Mouse (Mus musculus) stomach, embryonic 16.5 days (tissue): Measurements from ENCODE around the gene Gm16253. TPM values are rescaled to one million over a fixed set of nuclear protein-coding genes. Genes with fewer than 3 reads are reported as not detected.
A peak's percentile ranks its signal among the peaks of the same experiment; 100 is the strongest.

Experiments used
- ATAC-seq: fragments of 200-750 bp; cut with Nextera tagmentation; 2 replicates; pipeline ENCODE4 v1.8.0; 2017; ENCODE audit warnings: moderate number of reproducible peaks, moderate TSS enrichment; ENCODE audit not compliant: insufficient read depth, low FRiP score
- H3K27ac ChIP-seq: fragments of 300-500 bp; sonication (generic); 2 replicates; pipeline ENCODE4 v1.5.1; 2014; ENCODE audit warnings: low read length
- H3K27me3 ChIP-seq: fragments of 300-500 bp; sonication (generic); 2 replicates; pipeline ENCODE4 v1.6.1; 2014; ENCODE audit warnings: low read length, control low read depth, mixed read lengths; ENCODE audit not compliant: control insufficient read depth, insufficient read depth
- H3K36me3 ChIP-seq: fragments of 300-500 bp; sonication (generic); 2 replicates; pipeline ENCODE4 v1.6.1; 2014; ENCODE audit warnings: low read length; ENCODE audit not compliant: control insufficient read depth, insufficient read depth
- H3K4me1 ChIP-seq: fragments of 300-500 bp; sonication (generic); 2 replicates; pipeline ENCODE4 v1.6.1; 2014; ENCODE audit warnings: low read length, control low read depth, mixed read lengths; ENCODE audit not compliant: control insufficient read depth, insufficient read depth
- H3K4me2 ChIP-seq: fragments of 300-500 bp; sonication (generic); 2 replicates; pipeline ENCODE4 v1.6.1; 2014; ENCODE audit warnings: low read depth, low read length, mixed read lengths
- H3K4me3 ChIP-seq: fragments of 300-500 bp; sonication (generic); replicated peaks from 2 replicates; pipeline ENCODE4 v1.5.1; 2014; ENCODE audit warnings: mild to moderate bottlenecking, low read length
- H3K9ac ChIP-seq: fragments of 300-500 bp; sonication (generic); 2 replicates; pipeline ENCODE4 v1.6.1; 2014; ENCODE audit warnings: low read length
- H3K9me3 ChIP-seq: fragments of 300-500 bp; sonication (generic); replicated peaks from 2 replicates; pipeline ENCODE4 v1.6.1; 2016; ENCODE audit warnings: low read length, control low read depth; ENCODE audit not compliant: control insufficient read depth
- WGBS: fragments of 180-500 bp; shearing (Covaris S2); extraction: QIAGEN DNeasy Blood & Tissue Kit; methylation state at CpG from one replicate; pipeline ENCODE4 v1.1.7; 2014; 5-methylcytosine and 5-hydroxymethylcytosine counted together
- polyA plus RNA-seq: library from polyadenylated mRNA; unstranded; fragments of >200 nt; fragmentation: Nextera tagmentation; extraction: Ambion mirVana; gene quantifications from 2 replicates; pipeline ENCODE4 v1.2.1, GENCODE M21; 2015

Gene Gm16253
- polyA plus RNA-seq, 1 experiment from 2014 or later = 0.89 TPM

- peak overlapping the region; percentile 83 for H3K4me3 ChIP-seq
- H3K4me2 ChIP-seq = peak overlapping the region; percentile 65
- 65% methylated on average over 23 of the region's 23 CpGs for WGBS
- H3K36me3 ChIP-seq = peaks cover 21% of the 10 kb centered on the region; the same call in 1 of the 2 replicates
- H3K9ac ChIP-seq = peak overlapping the region; percentile 93
- H3K27ac ChIP-seq = peak overlapping the region; percentile 50
- no peak for ATAC-seq
- peaks cover 54% of the 10 kb centered on the region for H3K4me1 ChIP-seq
- H3K27me3 ChIP-seq = no peaks in the 10 kb centered on the region
- no peaks in the 10 kb centered on the region for H3K9me3 ChIP-seq
Observed at GRCm38 (mm10) chr3:96559911-96560850, 16.6 kb upstream of the Gm16253 start.

GRCm38 (mm10) chr3:96560881-96561668 is 15.7 kb upstream of the Gm16253 start:
- Histone ChIP-seq H3K9me3 (no peaks in the 10 kb centered on the region), H3K4me2 (peak overlapping the region; percentile 65), H3K9ac (peak overlapping the region; percentile 93), H3K4me1 (peaks cover 49% of the 10 kb centered on the region), H3K4me3 (peak overlapping the region; percentile 83), H3K27ac (peak overlapping the region; percentile 52), H3K36me3 (peaks cover 21% of the 10 kb centered on the region; the same call in 1 of the 2 replicates), H3K27me3 (no peaks in the 10 kb centered on the region)
- no peak for ATAC-seq
- 76% methylated on average over 9 of the region's 9 CpGs for WGBS

GRCm38 (mm10) chr3:96561946-96562681 is 14.7 kb upstream of the Gm16253 start:
- Histone ChIP-seq H3K36me3 (peaks cover 21% of the 10 kb centered on the region; the same call in 1 of the 2 replicates), H3K27me3 (no peaks in the 10 kb centered on the region), H3K9ac (0 out of 2 replicates have a peak overlapping the region, but pooled peaks have one; percentile 13), H3K27ac (peak overlapping the region; percentile 64), H3K4me3 (peak overlapping the region; percentile 1; the same call in 1 of the 2 replicates), H3K4me1 (peaks cover 54% of the 10 kb centered on the region), H3K9me3 (no peaks in the 10 kb centered on the region), H3K4me2 (peak overlapping the region; percentile 65)
- ATAC-seq = no peak
- 38% methylated on average over 10 of the region's 10 CpGs for WGBS

- Histone ChIP-seq H3K4me1 (peaks cover 54% of the 10 kb centered on the region), H3K4me2 (no peak overlapping the region), H3K9me3 (no peaks in the 10 kb centered on the region), H3K27ac (peak overlapping the region; percentile 67), H3K4me3 (no peak overlapping the region), H3K36me3 (peaks cover 21% of the 10 kb centered on the region; the same call in 1 of the 2 replicates), H3K27me3 (no peaks in the 10 kb centered on the region), H3K9ac (no peak overlapping the region)
- WGBS = 89% methylated on average over 8 of the region's 8 CpGs
- ATAC-seq = no peak
Observed at GRCm38 (mm10) chr3:96563267-96563666, 13.5 kb upstream of the Gm16253 start.

- peak; percentile 68 for ATAC-seq
- Histone ChIP-seq H3K9me3 (no peaks in the 10 kb centered on the region), H3K27ac (peak overlapping the region; percentile 88), H3K9ac (peak overlapping the region; percentile 51), H3K36me3 (peaks cover 21% of the 10 kb centered on the region; the same call in 1 of the 2 replicates), H3K4me3 (no peak overlapping the region), H3K4me1 (peaks cover 54% of the 10 kb centered on the region), H3K4me2 (0 out of 2 replicates have a peak overlapping the region, but pooled peaks have one; percentile 7), H3K27me3 (no peaks in the 10 kb centered on the region)
- WGBS = 36% methylated on average over 10 of the region's 10 CpGs
Observed at GRCm38 (mm10) chr3:96563911-96564632, 12.7 kb upstream of the Gm16253 start.

GRCm38 (mm10) chr3:96564633-96565032 is 12.2 kb upstream of the Gm16253 start:
- Histone ChIP-seq H3K4me2 (0 out of 2 replicates have a peak overlapping the region, but pooled peaks have one; percentile 7), H3K27ac (peak overlapping the region; percentile 88), H3K9me3 (no peaks in the 10 kb centered on the region), H3K4me3 (no peak overlapping the region), H3K36me3 (peaks cover 18% of the 10 kb centered on the region; the same call in 1 of the 2 replicates), H3K9ac (peak overlapping the region; percentile 51), H3K4me1 (peaks cover 49% of the 10 kb centered on the region), H3K27me3 (no peaks in the 10 kb centered on the region)
- WGBS = 42% methylated on average over 7 of the region's 7 CpGs
- ATAC-seq = peak; percentile 30; the same call in 1 of the 2 replicates

- Histone ChIP-seq H3K9me3 (no peaks in the 10 kb centered on the region), H3K4me1 (peaks cover 44% of the 10 kb centered on the region), H3K27me3 (no peaks in the 10 kb centered on the region), H3K27ac (peak overlapping the region; percentile 88), H3K4me3 (no peak overlapping the region), H3K9ac (no peak overlapping the region), H3K4me2 (0 out of 2 replicates have a peak overlapping the region, but pooled peaks have one; percentile 7), H3K36me3 (peaks cover 13% of the 10 kb centered on the region; the same call in 1 of the 2 replicates)
- WGBS = 78% methylated on average over 3 of the region's 3 CpGs
- no peak for ATAC-seq
Observed at GRCm38 (mm10) chr3:96565105-96565504, 11.7 kb upstream of the Gm16253 start.
